Mouse (Mus musculus) mature B cell (primary cell): ENCODE results near the gene Lcn8.
"Not testable (repeated sequence)": the region's sequence is repeated elsewhere in the genome, so short reads cannot be mapped to it uniquely, and the experiment has no call there.

Experiments used
- in situ Hi-C: fragments of 300-500 bp; cut with MboI; formaldehyde crosslinking; loops from 2 replicates; pipeline ENCODE4 v1.14.3; 2019

Gene Lcn8

DNA sequence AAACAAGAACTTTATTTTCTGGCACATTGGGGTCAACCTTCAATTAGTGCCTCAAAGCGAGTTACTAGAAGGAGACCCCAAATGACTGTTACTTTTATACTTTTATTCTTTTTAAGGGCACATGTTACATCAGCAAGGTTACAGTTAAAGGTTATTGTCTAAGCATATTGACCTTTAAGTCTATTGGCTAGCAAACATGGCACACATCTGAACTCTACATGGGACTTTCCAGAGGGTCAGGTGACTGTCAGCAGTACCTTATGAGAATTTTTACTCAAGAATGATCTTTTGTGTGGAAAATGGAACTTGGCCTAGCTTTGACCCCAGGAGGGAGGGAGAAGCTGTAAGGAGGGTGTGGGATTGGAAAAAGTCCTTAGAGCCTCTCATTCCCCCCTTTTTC is 13.6 kb downstream of the Lcn8 start:
- in situ Hi-C loops, result no loop called here

DNA sequence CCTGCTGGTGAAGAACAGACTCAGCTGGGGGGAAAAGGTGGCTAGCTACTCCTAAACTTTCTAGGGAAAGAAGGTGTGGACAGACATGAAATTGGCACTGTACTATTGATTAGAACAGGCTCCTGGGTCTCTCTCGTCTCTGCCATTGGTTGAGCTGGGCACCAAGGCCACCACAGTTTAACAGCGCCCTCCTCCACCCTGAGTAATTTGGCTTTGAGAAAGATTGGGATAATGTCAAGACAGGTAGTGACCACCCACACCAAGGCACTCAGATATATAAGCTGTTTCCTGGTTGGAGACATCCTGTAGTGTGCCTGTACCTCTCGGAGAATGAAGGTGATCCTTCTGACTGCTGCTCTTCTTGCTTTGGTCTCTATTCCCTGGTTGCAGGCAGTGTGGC is 23.6 kb downstream of the Lcn8 start, which contains the start of gene Lcn6:
Gene Lcn6 (plus strand): TSS at position 301 of the 400 bp plus-strand sequence.
- in situ Hi-C loops, result no loop called here

GRCm38 (mm10) chr2:25679559-25679958 is 26.6 kb downstream of the Lcn8 start:
- in situ Hi-C loops, result no loop called here

DNA sequence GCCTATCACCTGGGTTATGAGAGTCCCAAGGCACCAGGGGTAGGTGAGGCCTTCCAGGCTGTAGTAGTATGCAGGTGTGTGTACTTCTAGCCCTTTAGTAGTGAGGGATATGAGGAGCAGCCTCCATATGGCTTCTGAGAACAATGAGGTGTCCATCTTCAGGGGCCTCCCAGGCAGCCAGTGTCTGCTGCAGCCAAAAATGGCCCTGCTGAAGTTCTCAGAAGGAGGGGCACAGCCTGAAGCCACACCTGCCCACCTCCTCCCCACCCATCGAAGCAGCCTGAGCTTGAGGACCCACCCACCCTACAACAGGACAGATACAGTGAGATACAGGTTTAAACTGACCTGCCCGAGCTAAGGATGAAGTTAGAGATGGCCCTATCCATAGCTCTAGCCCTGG is 29.5 kb downstream of the Lcn8 start, which contains the start of gene Lcn10:
Gene Lcn10 (plus strand): TSS at position 301 of the 400 bp plus-strand sequence.
- in situ Hi-C loops, result no loop called here

GRCm38 (mm10) chr2:25686941-25687340 is 34.0 kb downstream of the Lcn8 start:
- in situ Hi-C loops, result no loop called here

GRCm38 (mm10) chr2:25694605-25695004 is 41.7 kb downstream of the Lcn8 start:
- in situ Hi-C loops, result no loop called here

- in situ Hi-C loops, result no loop called here
Measured at GRCm38 (mm10) chr2:25696951-25697350, 44.0 kb downstream of the Lcn8 start.

GRCm38 (mm10) chr2:25698696-25699095 is 45.8 kb downstream of the Lcn8 start:
- in situ Hi-C loops, result no loop called here

DNA sequence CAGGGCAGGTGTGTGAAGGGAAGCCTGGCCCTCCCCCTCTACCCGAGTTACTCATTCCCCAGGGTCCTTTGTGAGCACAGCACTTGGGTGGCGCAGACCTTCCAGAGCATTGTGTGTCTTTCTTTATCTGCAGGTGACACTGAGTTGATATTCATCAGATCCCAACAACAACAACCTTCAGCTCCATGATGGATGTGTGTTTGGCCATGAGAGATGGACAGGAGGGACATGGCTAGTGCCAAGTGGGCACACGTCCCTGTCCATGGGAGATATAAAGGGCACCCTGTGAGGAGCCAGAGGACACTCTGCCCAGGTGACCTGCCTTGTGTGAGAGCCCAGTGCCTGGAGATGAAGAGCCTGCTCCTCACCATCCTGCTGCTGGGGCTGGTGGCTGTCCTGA is 46.8 kb downstream of the Lcn8 start, which contains the start of gene Obp2a:
Gene Obp2a (plus strand): TSS at position 301 of the 400 bp plus-strand sequence.
- in situ Hi-C loops, result not testable (repeated sequence)

DNA sequence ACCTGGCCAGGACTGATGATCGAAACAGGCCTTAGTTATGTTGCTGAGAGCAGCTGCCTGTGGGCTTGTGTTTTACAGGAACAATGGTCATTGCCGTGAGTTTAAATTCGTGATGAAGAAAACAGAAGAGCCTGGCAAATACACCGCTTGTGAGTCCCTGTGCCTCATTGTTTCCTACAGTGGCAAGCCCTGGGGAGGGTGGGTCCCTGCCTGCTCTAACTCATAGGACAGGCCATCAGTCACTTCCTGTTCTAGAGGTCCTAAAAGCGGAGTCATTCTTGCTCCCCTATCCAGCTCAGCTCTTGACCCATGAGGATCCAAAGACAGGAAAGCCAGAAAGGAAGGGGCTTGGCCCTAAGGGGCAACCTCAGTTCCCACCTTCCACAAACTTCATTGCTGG is 48.1 kb downstream of the Lcn8 start:
- in situ Hi-C loops, result no loop called here

GRCm38 (mm10) chr2:25703706-25704105 is 50.8 kb downstream of the Lcn8 start:
- in situ Hi-C loops, result no loop called here
